Mouse (Mus musculus) T-cell, adult 66 days (primary cell): ENCODE results near the gene Gm6880. TPM values are rescaled to one million over a fixed set of nuclear protein-coding genes. Genes with fewer than 3 reads are reported as not detected.

Experiments
- total RNA-seq, 2 experiments: library from RNA; stranded (reverse); gene quantifications; 3 replicates in 1 of 2; 4 replicates in 1 of 2; pipeline ENCODE4 v1.2.4; 2023

Gm6880 gene
- not detected for total RNA-seq

DNA sequence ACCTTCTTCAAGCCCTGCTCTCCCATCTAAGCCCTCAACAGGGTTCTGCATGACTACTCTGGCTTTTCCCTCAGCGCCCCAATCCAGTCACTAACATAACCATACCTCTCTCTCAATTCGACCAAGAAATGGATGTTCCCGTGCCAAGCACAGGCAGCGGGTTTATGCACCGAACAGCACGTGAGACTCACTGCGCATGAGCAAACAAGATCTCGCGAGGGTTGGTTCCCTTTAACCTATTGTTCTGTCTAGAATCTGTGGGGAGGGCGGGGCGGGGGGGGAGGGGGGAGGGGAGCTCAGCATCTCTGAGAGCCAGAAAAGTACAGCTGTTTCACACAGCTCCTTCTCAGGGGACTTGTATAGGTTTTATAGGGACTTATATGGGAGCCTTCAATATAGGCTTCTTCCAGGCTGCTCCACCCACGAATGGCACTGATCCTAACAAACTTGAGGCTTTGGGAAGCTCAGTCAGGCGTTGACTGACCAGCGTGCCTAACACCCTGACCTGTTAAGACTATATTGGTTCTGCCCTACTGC lies at the start of gene Gm6880:
Gm6880 (minus strand) TSS at position 51 of the 537 bp plus-strand sequence.

Other genes with a start within 250 kb of the Gm6880 start
- gene Flna, start 231.6 kb downstream of the Gm6880 start, total RNA-seq, result 100 to 1,000 TPM; 663 to 672 TPM
- gene Emd, start 226.7 kb downstream of the Gm6880 start, total RNA-seq, result 10 to 100 TPM; 64.3 to 65.0 TPM
- gene Rpl10, start 210.6 kb downstream of the Gm6880 start, total RNA-seq, result 100 to 1,000 TPM; 634 to 720 TPM
- 10 to 100 TPM; 64.9 to 73.4 TPM for gene Taz, start 199.5 kb downstream of the Gm6880 start, total RNA-seq
- gene Dnase1l1, start 199.1 kb downstream of the Gm6880 start, total RNA-seq, result 10 to 100 TPM; 10.7 to 13.7 TPM
- 10 to 100 TPM; 89.1 to 92.3 TPM for gene Atp6ap1, start 184.3 kb downstream of the Gm6880 start, total RNA-seq
- gene Gdi1, start 176.4 kb downstream of the Gm6880 start, total RNA-seq, result 100 to 1,000 TPM; 194 to 226 TPM
- 10 to 100 TPM; 56.6 to 62.8 TPM for gene Fam50a, start 168.4 kb downstream of the Gm6880 start, total RNA-seq
- gene Plxna3, start 152.3 kb downstream of the Gm6880 start, total RNA-seq, result 10 to 100 TPM in 1 of 2 experiments, 1 to 10 TPM in 1; 9.4 to 12.8 TPM
- 10 to 100 TPM; 24.0 to 30.7 TPM for gene Lage3, start 127.8 kb downstream of the Gm6880 start, total RNA-seq
- gene Ubl4a, start 108.2 kb downstream of the Gm6880 start, total RNA-seq, result 10 to 100 TPM; 29.1 to 33.7 TPM
- gene Slc10a3, start 108.0 kb downstream of the Gm6880 start, total RNA-seq, result 10 to 100 TPM; 16.9 to 19.6 TPM
- gene Fam3a, start 88.1 kb downstream of the Gm6880 start, total RNA-seq, result 10 to 100 TPM; 19.0 to 24.6 TPM
- gene Ikbkg, start 88.1 kb downstream of the Gm6880 start, total RNA-seq, result 10 to 100 TPM; 46.0 to 58.1 TPM
- gene G6pdx, start 52.2 kb downstream of the Gm6880 start, total RNA-seq, result 10 to 100 TPM; 28.3 to 30.1 TPM
- not detected for gene Olfr1326-ps1, start 93.5 kb upstream of the Gm6880 start, total RNA-seq
- gene Olfr1325, start 111.3 kb upstream of the Gm6880 start, total RNA-seq, result not detected
- not detected for gene Gm5640, start 164.2 kb upstream of the Gm6880 start, total RNA-seq